Mouse (Mus musculus): ENCODE data around the gene Nckipsd. TPM values are rescaled to one million over a fixed set of nuclear protein-coding genes. Genes with fewer than 3 reads are reported as not detected.

The Nckipsd gene
- total RNA-seq (2021): 10 to 100 TPM; 10.9 to 14.5 TPM
- long read RNA-seq, experiment 1, transcript Nckipsd-201 (13 exons, 3,360 nt): major isoform, 7 of 9 reads
- long read RNA-seq, experiment 1, partial matches to known transcripts: 1 of 9 reads
- long read RNA-seq, experiment 1, other reads (novel, unspliced or antisense): 1 of 9 reads
- long read RNA-seq, experiment 2, transcript Nckipsd-201 (13 exons, 3,360 nt): major isoform, 5 of 17 reads
- long read RNA-seq, experiment 2, partial matches to known transcripts: 6 of 17 reads
- long read RNA-seq, experiment 2, other reads (novel, unspliced or antisense): 6 of 17 reads

DNA sequence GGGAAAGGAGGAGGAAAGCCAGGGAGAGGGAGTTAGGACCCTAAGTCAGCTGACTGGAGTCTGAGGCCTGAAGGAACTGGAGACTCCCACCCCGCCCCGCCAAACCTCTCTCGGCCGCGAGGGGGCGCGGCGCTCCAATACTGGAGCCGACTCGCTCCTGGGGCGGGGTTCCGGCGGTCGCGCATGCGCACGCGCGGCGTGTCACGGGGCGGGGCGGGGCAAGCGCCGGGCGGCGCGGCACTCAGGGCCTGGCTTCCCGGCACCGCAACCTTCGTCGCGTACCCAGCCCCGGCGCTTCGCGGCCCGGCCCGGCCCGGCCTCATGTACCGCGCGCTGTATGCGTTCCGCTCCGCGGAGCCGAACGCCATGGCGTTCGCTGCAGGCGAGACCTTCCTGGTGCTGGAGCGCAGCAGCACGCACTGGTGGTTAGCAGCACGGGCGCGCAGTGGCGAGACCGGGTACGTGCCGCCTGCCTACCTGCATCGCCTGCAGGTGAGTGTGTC, at the start of gene Nckipsd:
Gene Nckipsd (plus strand): TSS at position 206 of the 503 bp plus-strand sequence.
- peak; percentile 94 for DNase-seq (ENCODE audit: low spot score in 2 of 2)

GRCm38 (mm10) chr9:108759121-108759520, 49.0 kb upstream of the Nckipsd start:
- DNase-seq (ENCODE audit: low spot score in 2 of 2): no peak

- peak in 1 of 2 experiments; percentile 21 for DNase-seq (ENCODE audit: low spot score in 2 of 2)
Observed at GRCm38 (mm10) chr9:108759805-108760204, 48.4 kb upstream of the Nckipsd start.

DNA sequence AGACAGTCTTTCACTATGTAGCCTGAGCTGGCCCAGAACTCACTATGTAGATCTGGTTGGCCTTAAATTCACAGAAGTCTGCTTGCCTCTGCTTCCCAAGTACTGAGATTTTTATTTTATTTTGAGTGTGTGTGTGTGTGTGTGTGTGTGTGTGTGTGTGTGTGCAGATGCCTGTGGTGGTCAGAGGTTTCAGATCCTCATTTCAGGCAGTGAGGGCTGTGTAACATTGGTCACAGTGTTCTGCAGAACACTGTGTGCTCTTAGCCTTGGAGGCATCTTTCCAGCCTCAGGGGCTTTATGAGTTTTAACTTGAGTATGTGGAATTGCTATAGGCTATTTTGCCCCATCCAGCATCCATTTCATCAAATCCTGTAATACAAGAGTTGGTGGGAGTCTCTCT, 46.6 kb upstream of the Nckipsd start:
- DNase-seq (ENCODE audit: low spot score in 2 of 2): no peak

GRCm38 (mm10) chr9:108764971-108765370, 43.2 kb upstream of the Nckipsd start:
- no peak for DNase-seq (ENCODE audit: low spot score in 2 of 2)

DNA sequence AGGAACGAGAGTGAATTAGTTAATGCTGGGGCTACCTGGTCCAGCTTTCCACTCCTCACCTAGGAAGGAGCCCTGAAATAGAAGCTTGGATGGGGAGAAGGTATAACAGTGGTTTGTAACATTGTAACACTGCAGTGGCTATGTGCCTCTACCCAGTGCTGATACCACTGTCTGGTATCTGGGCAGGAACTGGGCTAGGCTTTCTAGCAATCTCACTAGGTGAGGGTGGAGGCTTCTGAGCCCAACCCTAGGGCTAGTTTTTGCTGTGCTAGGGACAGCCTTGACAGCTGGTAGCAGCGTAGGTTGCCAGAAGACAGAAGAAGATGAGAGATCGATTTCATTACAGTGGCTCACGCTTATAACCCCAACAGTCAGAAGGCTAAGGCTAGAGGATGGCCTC, 31.6 kb upstream of the Nckipsd start:
- no peak for DNase-seq (ENCODE audit: low spot score in 2 of 2)

GRCm38 (mm10) chr9:108777276-108777675, 30.9 kb upstream of the Nckipsd start:
- DNase-seq (ENCODE audit: low spot score in 2 of 2): no peak

DNA sequence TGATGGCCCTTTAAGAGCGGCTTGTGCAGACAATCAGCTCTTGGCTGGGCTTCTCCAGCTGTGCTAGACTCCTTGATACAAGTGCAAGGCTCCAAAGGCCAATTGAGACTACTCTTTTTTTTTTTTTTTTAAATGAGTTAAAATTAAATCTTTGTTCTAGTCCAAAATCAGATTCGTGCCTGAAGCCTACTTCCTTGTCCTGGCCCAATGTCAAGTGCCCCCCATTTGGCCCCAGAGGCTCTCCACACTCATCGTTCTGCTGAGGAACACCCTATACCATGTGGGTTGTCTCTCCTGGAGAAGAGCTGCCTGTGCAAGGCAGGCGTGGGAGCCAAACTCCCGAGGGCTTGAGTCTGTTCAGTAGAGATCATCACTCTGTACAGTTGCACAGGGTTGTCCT, 27.2 kb upstream of the Nckipsd start:
- no peak for DNase-seq (ENCODE audit: low spot score in 2 of 2)

DNA sequence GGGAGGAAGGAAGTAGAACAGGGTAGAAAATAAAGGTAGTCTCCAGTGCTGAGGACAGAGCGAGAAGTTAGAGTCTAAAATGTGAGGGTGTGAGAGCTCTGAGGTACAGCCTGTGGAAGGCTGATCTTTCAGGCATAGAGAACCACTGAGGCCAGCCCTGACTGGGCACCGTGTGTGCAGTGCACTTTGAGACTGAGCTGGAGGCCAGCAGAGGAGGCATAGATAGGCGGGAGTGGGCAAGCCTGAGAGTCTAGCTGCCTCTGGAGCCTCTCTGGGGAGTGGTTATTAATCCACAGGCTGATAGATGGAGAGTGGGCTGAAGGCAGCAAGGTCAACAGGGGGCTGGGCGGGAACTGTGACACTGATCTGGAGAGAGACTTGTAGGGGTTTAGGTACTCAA, 26.3 kb upstream of the Nckipsd start:
- no peak for DNase-seq (ENCODE audit: low spot score in 2 of 2)

- no peak for DNase-seq (ENCODE audit: low spot score in 2 of 2)
Observed at GRCm38 (mm10) chr9:108782836-108783547, 25.2 kb upstream of the Nckipsd start.

DNA sequence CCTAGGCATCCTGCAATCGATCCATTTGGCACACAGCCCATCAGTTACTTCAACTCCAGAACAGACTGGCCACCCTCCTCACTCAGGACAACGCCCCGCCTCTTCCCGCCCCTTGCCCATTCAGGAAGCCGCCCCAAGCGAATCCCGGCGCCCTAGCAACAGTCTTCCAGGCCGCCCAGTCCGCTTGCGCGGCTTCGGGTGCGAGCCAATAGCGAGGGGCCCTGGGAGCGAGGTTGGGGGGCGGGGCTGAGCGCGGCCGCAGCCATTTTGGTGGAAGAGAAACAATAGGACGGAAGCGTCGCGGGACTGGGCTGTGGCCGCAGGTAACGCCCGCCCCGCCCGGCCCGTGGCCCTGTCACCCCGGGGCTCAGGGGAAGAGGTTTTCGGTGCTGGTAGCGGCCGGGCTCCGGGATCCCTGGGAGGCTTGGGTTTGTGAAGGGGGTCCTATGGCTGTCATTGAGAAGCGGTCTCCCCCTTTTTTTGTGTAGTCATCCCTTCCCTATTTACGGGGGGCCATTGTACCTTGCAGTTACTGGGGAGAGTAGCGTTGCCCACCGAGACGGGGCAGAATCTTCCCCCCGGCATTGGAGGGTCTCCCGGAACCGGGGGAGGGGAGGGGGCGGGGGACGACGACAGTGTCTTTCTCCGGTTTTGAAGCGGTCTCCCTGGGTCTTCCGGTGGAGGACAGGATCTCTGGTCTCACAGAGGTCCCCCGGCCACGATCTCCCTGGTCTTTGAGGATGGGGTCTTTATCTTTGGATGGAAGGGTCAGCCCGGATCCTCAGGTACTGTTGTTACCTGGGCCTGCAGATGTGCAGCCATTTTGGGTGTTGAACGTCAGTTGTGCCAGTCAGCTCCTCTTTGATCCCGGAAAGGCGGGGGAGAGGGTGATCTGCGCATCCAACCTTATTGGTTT, 24.4 kb upstream of the Nckipsd start, which contains the start of gene Ip6k2:
Gene Ip6k2 (plus strand): TSS at position 249 of the 916 bp plus-strand sequence.
- DNase-seq (ENCODE audit: low spot score in 2 of 2): peak; percentile 92 to 94

DNA sequence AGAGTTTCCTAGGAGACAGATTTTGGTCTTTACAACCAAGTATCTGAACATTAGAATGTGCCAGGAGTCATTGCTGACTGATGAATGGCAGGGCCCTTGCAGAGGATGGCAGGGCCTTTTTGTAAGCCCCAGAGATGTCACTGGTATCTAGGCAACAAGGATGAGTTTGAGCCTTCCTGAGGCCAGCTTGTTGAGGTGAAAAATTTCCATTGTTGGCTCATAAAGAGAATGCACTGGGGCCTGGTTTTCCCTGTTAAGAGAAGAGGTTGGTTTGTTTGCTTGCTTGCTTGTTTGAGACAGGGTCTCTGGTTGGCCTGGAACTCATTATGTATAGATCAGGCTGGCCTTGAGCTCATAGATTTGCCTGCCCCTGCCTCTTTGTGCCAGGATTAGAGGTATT, 22.8 kb upstream of the Nckipsd start:
- DNase-seq (ENCODE audit: low spot score in 2 of 2): no peak

DNA sequence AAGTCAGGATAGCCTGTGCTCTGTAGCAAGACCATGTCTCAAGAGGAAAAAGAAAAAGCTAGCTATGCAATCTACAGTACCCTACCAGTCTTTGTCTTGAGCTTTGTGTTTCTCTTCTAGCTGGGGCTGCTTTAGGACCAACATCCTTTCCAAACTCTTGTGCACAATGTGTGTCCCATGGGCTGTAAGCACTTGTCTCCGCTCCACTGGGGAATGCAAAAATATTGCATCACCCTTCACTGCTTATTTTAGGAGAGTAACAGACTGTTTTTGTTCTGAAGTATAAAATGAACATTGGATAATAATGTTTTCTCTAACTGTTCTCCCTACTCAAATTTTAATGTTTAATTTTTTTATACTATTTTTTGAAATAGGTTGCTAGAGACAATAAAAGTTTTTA, 21.7 kb upstream of the Nckipsd start:
- DNase-seq (ENCODE audit: low spot score in 2 of 2): no peak

DNA sequence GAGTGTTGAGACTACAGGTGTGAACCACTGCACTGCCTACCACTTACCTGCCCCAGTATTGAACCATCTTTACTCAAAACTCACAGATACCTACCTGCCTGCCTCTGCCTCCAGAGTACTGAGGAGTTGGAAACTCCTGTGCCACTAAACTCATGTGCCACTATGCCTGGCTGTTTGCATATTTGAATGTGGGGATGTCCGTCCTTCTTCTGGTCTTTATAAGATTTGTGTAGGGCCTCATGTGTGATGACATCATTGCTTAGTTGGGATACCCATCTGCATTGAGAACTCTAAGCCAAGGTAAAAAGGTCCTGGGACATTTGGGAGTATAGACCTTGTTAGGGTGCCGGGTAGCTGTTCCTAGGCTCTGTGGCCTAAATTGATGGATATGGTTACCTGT, 21.1 kb upstream of the Nckipsd start:
- no peak for DNase-seq (ENCODE audit: low spot score in 2 of 2)

- no peak for DNase-seq (ENCODE audit: low spot score in 2 of 2)
Observed at GRCm38 (mm10) chr9:108788713-108789112, 19.5 kb upstream of the Nckipsd start.

GRCm38 (mm10) chr9:108792307-108792706, 15.9 kb upstream of the Nckipsd start:
- no peak for DNase-seq (ENCODE audit: low spot score in 2 of 2)

DNA sequence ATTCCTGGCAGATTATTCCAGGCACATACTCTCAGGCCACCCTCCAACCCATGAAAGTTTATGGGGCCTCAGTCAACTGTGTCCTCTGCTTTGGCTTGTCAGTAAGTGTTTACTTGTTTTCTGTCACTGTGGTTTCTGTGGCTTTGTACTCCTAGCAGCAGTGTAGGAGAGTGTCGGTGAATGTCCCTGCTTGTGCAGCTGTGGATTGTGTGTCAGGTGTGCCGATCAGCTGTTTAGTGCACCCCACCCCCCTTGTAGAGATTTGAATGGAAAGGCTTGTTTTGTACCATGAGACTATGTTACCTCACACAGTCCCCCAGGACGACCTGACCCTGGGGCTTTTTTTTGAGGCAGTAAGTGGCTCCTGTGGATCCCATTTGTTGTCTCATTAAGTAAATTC, 15.4 kb upstream of the Nckipsd start:
- DNase-seq (ENCODE audit: low spot score in 2 of 2): no peak

GRCm38 (mm10) chr9:108795281-108795680, 12.9 kb upstream of the Nckipsd start:
- DNase-seq (ENCODE audit: low spot score in 2 of 2): no peak

DNA sequence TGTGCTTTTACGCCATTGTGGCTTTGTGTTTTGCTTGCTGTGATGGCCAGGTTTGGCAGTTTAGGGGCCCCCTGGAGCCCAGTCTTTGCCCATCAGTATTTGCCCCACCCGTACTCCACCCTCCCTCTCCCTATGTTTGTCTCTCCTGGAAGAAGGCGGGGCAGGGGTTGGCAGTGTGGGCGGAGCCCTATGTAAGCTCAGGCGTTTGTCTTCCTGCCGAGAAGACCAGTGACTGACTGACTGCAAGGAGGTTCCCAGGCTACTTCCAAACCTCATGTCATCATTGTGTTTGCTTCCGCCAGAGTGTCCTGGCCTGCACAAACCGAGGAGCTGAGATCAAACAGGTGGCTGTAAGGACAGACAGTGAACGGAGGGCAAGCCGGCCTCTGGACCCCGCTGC, 12.4 kb upstream of the Nckipsd start:
- no peak for DNase-seq (ENCODE audit: low spot score in 2 of 2)

- DNase-seq (ENCODE audit: low spot score in 2 of 2): no peak
Observed at GRCm38 (mm10) chr9:108796351-108796981, 11.7 kb upstream of the Nckipsd start.

- no peak for DNase-seq (ENCODE audit: low spot score in 2 of 2)
Observed at GRCm38 (mm10) chr9:108797477-108797876, 10.7 kb upstream of the Nckipsd start.

Data from adrenal gland, postnatal 4 days (tissue).